Mouse (Mus musculus) heart, adult 8-10 months (tissue): ENCODE data around the gene Naa38. TPM values are rescaled to one million over a fixed set of nuclear protein-coding genes. Genes with fewer than 3 reads are reported as not detected.
A peak's percentile ranks its signal among the peaks of the same experiment; 100 is the strongest.
"Not testable (repeated sequence)": the region's sequence is repeated elsewhere in the genome, so short reads cannot be mapped to it uniquely, and the experiment has no call there.

Source experiments
- DNase-seq: peaks from one replicate; pipeline ENCODE4 v3.0.0; 2022; ENCODE audit warnings: low spot score
- total RNA-seq, 4 experiments: library from RNA; stranded (reverse); gene quantifications; 2 replicates each; pipeline ENCODE4 v1.2.4; 2022

Gene Naa38
- total RNA-seq, 4 experiments from 2014 or later: 109 to 140 (median 120) TPM

DNA sequence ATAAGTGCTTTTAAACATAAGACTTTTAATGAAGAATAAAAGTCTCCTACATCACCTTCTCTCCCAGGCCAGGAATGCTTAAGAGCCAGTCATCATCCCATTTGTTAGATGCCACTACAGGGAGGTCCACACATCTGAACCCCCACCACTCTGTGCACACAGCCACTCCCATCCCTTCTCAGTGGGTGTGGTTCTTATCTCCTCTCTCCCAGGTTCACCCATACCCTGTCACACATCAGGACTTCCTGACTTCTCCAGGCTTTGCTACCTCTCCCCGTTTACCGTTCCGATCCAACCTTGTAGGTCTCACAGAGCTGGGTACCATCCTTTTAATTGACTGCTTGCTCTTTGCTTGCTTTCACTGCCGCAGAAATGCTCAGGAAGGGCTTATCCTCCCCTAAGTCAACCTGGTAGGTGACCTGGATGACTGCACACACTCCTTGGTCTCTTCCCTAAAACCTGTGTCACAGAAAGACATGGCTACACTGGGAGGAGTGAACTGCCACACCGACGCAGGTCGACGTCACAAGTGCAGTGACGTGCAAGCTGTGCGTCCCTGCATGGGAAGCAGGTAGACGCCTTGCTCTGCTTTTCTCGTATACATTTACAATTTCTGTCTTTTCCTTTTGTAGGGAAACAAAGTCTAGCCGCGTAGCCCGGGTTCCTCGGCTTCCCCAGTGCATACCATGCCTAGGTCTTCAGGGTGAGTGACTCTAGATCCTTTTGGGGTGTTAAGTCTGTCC is 21.9 kb upstream of the Naa38 start:
- DNase-seq: no peak

DNA sequence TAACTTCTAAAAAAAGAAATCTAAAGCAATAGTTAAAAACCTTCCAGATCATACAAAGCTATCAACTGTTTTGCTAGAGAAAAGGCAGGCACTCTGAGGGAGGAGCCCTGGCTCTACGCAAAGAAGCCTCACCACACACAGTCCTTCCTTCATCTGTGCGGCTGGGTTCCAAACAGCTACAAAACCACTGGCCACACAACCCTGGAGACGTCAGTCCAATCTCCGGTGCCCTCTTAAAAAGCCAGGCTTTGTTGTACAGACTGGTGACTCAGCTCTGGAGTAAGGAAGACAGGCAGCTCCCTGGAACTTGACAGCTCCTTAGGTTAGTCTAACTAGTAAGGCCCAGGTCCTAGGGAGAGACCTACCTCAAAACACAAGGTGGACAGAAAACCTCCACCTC is 19.6 kb upstream of the Naa38 start:
- DNase-seq: no peak

DNA sequence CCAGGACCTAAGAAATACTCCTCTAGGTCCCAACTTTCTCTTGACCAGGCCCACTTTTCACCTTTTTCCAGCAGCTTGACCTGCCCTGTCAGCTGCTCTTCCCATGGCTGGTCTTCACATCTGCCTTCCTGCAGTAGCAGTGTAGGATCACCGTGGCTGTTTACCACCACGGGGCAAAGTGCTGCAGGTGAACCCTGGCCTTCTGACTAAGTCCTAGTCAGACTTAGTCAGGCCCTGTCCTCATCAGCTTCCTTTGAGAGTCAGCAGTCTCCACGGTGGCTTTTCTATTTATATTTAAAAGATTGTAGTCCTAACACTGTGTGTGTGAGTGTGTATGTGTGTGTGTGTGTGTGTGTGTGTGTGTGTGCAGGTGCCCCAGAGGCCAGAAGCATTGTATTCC is 17.5 kb upstream of the Naa38 start:
- no peak for DNase-seq

DNA sequence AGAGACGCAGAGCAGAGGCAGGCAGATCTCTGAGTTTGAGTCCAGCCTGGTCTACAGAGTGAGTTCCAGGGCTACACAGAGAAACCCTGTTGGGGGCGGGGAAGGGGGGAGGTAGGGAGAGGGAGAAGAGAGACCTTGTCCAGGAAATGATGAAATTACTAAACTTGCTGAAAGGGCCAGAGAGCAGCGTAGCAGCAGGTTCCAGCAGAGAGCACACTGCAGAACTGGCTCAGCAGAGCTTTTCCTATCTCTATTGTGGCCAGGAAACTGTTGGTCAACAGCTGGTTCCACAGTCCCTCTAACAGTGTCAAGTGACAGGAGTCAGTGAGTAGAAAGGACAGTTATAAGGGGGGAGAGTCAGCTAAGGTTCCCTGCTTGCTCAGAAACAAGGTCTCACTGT is 15.7 kb upstream of the Naa38 start:
- DNase-seq: no peak

DNA sequence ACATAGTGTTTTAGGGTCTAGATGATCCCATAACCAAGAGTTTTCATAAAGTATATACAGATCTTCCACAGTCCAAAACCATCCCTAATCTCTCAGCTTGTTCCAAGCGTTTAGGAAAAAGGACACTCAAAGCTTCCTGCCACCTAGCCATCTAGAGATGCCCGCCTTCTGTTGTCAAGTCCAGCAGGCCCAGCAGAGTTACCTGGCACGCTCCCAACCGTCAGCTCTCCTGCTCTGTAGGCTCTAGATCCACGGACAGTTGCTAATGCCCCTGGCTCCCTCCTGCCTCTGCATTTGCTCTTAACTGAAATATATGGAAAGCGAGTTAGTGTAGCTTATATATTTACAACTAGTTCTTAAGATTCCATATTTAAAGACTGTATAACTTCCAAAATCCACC is 13.9 kb upstream of the Naa38 start:
- DNase-seq: no peak

DNA sequence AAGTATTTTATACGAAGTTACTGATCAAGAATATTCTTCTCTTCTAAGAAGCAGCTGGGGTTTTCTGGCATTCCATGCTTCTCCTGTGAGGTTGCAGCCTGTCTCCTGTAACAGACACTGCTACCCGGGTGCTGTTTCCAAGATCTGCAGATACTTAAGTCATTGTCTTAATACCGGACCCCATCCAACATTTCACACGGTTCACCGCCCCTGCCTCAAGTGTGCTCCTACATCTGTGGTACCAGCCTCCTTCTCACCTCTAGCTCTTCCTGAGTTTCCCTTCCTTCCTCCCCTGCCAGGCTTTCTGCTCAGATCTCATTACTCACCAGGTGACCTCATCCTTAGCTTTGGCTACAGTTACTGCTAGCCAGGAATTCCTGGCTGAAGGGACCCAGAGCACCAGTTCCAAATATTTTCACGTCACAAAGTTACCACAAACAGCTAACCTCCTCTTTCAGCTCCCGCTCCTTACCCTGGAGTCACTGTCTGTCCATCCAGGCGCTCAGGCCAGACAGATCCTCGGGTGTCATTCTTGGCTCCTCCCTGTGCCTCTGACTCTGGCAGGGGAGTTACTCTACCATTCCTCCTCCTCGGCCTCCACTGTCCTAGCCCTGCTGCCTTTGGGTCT is 12.7 kb upstream of the Naa38 start:
- no peak for DNase-seq

DNA sequence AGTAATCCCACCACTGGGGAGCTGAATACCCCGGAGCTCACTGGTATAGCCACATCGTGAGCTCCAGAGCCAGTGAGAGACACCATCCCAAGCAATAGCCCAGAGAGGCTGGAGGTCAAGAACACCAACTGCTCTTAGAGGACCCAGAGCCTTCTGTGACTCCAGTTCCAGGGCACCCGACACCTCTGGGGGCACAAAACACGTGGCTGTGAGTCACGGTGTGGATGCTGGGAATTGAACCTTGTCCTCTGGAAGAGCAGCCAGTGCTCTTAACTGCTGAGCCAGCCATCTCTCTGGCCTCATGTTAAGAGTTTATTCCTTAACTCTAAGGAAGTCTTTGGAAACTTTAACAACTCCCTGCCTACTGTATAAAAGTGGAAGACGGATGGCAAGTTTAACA is 10.3 kb upstream of the Naa38 start:
- no peak for DNase-seq

DNA sequence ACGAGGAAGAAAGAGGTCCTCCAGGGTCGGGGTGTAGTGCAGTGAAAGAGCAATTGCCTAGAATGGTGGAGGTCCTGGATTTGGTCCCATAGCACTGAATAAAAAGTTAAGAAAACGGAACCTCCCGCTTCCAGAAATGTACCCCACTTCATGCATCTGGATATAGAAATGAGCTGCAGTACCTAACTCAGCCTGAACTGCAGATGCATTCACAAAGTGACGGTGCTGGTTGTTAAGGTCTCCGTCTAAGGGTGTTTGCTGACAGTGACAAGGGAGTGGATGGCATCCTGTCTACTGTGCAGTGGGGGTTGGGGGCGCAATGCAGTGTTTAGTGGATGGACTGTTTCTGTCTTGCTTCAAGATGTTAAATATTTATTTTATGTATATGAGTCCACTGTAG is 8.5 kb upstream of the Naa38 start:
- DNase-seq: no peak

DNA sequence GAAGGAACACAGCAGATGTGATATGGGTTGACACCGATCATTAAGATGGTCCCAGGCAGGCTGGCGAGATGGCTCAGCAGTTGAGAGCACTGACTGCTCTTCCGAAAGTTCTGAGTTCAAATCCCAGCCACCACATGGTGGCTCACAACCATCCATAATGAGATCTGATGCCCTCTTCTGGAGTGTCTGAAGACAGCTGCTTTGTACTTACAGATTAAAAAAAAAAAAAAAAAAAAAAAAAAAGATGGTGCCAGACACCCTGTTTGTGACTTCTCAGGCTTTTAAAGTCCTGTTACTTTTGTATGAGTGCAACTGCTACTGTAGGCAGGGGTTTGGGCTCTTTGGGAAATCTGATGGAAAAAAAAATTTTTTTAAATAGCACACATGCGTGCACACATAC is 6.6 kb upstream of the Naa38 start:
- no peak for DNase-seq

DNA sequence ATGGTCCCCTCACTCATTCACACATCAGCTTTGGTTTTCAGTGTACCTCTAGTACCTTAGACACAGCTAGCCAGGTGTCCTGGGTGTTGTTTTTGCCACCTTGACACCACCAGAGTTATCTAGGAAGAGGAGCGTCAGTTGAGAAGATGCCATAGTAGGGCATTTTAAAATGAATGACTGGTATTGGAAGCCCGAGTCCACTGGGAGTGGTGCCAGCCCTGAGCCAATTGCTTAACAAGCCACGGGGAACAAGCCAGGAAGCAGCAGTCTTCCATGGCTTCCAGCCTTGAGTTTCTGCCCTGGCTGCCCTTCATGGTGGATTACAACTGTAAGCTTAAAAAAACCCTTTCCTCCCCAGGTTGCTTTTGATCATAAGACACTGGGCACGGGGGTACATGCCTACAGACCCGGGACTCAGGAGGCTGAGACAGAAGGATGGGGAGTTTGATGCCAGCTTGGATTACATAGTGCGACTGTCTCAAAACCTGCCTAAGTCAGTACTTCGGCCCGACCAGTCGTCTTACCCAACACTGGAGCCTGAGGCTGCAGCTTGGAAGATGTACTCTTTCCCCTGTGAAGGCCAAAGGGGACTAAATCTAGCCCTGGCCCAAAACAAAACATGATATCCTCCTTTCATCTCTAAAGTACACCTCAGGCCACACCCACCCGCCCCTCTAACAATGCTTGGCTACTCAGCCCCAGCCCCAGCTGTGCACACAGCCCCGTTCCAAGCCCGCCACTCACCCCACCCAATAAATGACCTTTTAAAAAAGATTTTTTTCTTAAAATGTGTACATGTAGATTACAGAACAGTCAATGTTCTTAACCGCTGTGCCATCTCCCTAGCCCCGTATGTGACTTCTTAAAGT is 5.5 kb upstream of the Naa38 start:
- DNase-seq: no peak

DNA sequence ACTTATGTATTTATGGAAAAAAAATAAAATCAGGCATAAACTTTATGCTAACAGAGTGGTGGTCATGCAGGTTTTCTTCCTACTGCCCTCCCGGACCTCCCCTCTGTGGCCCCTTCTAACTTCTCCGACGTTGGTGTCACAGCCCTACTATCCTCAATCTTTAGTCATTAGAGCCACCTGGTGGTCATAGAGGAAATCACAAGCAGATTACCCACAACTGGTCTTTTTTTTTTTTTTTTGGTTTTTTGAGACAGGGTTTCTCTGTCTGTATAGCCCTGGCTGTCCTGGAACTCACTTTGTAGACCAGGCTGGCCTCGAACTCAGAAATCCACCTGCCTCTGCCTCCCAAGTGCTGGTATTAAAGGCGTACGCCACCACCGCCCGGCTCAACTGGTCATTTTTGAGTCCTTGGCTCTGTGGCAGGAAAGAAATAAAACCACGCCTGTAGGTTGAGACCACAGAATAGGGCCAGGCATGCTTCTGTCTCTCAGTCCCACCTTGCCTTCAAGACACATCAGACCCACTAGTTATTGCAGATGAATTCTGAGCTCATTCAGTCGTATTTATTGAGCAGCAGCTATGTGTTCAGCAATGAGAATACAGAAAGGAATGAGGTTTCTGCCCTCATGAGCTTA is 4.8 kb upstream of the Naa38 start:
- DNase-seq: peak; percentile 83

DNA sequence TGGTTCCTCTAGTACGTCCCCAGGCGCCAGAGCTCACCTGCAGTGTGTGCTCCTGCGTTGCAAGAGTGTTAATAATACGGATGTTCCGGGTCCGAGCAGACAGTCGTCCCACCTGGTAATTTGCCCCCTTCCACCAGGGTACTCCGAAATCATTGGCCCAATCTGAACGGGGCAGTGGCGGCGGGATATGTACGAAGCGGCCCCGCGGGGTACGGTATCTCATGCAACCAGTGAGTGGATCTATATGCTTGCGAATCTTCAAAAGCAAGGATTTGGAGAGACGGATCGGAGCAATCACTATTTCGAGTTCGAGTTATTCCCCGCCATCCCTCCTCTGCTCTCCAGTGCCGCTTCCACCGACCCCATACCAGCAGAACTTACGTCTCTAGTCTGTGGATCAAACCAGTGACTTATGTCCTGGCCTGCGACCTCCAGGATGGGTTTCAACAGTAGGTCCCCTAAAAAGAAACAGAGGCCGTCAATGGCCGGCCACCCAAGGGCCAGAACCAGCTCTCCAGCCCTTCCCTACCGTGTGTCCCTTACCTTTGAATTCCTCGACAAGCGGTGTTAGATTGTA is 608 bp upstream of the Naa38 start:
- DNase-seq: not testable (repeated sequence)

DNA sequence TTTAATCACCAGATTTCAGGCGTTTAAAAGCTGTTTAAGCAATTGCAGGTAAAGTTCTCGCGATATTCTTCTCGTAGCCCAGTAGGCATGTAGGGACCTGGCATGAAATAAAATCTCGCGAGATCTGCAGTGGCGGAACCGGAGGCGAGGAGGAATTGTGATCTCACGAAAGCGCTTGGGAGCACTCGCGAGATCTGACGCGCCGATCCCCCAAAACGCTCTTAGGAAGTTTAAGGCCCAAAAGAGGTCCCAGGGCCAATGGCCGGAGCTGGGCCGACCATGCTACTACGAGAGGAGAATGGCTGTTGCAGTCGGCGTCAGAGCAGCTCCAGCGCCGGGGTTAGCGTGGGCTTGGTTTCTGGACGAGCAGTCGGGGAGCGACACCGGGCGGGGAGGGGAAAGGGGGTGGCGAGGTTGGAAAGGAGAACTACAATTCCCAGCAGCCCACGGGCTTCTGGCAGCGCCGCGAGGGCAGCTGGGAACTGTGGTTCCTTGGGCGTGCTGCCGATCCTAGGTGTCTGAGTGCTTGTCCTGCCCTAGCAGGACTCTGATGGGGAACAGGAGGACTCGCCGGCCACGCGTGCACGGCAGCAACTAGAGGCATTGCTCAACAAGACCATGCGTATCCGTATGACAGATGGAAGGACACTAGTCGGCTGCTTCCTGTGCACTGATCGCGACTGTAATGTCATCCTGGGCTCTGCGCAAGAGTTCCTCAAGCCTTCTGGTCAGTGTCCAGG is 517 bp downstream of the Naa38 start:
- peak; percentile 98 for DNase-seq

DNA sequence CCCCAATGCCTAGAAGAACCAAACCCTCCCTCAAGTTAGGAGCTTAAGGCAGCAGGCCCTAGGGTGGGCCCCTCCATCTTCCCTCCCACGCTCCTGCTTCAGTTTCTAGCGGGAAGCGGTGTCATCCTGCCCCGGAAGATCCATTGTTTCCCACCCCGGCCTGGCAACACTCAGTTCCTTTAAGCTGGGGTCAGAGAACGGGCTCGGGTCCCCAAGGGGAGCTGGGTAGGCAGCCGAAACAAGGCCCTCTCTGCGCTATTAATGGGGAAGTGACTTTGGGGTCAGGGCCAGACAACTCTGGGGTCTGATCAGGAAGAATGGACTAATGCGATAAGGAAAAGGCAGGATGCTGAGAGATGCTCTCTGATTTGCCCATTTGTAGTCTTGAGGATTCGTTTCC is 1.5 kb downstream of the Naa38 start:
- peak; percentile 88 for DNase-seq

DNA sequence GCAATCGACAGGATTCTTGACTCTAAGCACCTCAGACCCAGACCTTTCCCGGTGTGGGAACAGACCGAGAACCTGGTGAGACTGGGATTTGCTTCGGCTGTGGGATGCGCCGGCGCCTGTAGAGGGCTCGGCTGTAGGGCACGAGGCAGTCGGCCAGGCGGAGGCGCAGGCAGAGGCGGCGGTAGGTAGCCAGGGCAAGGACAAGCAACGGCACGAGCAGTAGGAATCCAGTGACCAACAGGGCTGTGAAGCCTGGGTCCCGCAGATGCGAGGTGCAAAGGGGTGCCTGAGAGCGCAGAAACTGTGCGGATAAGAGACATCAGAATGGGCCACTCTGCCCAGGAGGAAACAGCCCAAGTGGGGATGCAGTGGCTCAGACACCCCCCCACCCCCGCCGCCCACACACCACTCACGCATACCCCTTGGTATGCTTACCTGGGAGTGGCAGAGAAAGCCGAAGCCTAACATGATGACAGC is 2.3 kb downstream of the Naa38 start:
- no peak for DNase-seq

DNA sequence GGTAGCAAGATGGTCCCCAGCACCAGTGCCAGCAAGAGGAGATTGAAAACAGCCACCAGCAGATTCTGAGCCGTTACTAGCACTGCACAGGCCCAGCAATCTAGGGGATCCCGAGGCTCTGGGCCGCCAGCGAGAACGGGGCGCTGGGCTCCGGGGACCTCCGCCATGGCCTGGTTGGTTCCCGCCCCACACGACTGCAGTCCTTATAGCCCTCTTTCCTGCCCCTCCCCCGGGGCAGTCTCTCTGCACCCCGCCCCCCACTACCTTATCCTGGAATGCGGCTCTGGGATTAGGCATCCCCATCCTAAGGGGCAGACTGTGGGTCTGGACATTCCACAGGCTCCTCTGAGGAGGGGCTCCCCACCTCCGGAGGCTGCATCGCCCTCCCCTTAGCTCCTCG is 2.8 kb downstream of the Naa38 start, which contains the start of gene Tmem88:
Tmem88 (minus strand) TSS at position 176 of the 400 bp plus-strand sequence.
- DNase-seq: no peak

DNA sequence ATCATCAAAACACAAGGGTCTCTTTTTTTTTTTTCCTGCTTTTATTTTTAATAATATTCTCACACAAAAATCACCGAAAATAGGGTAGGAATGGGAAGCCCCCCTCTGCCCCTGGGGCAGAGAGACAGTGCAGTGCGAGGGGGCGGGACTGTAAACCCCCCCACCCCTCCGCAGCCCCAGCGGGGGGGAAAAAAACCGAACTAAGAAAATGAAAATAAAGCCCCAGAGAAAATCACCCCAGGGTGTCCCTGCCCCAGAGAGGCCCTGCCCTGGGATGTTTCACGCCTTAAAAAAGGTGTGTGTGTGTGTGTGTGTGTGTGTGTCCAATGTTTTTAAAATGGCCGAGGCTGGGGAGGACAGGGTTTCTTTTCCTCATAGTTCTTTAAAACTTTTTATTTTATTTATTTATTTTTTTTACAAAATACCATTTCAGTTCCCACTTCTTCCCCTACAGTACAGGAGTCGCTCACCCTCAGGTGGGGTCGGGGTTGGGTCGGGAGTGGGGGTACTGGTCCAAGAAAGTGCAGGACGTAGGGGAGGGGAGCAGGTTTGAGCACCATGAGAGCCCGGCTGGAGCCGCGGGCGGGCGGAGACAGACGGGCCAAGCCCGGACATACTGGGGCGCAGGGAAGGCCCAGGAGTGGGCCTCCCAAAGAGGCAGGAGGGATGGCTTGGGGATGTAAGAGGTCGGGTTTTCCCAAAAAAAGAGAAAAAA is 3.4 kb downstream of the Naa38 start:
- no peak for DNase-seq

DNA sequence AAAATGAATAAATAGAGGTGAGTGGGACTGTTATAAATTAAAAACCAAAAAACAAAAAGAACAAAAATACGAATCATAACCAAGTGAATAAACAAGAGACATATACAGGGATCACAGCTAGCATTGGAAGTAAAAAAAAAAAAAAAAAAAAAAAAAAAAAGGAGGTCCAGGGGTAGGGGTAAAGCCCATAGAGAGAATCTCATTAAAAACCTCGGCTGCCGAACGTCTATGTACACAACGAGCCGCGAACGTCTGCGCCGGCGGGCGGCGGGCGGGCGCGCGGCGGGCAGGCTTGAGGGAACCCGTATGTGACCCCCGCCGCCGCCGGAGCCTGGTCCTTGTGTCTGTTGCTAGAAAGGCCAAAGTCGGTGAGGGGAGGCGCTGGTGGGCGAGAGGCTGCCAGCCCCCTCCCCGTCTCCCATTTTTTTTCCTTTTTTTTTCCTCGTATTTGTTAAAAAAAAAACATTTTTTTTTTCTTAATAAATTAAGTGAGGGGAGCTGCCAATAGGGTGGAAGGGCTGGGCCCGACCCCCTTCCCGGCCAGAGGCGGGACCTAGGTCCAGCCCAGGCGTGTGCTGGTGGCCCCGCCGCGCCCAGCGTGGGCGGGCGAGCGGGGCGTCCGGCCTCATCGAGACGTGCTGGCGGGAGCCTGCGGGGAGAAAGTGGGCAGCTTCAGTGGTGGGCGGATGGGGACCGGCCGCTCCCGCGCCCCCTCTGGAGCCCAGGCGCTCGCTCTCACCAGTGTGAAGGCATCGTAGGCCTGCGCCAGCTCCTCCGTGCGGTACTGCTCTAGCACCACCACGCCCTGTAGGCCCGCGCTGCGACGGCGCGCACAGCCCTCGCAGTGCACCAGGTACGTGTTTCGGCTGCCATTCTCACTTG is 4.2 kb downstream of the Naa38 start:
- DNase-seq: no peak
